In the genomic region with DNA sequence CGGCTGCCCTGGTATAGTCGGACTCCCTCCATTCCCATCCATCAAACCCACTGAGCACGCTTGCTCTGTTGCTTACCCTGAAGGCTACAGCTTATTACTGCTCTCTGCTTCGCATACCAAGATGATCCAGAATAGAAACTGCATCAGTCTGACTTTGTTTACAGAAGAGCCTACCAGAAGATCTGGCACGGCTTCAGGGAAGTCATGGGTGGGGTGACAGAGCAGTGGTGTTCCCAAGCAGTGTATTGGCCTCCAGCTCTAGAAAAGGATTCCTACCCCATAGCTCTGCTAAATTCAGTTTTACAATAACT, we compare ENCODE assay signal across 8 mouse cellular contexts.
DNase-seq lines count a peak whose midpoint lies in the region; ATAC-seq and TF ChIP-seq lines count a peak whose summit lies in the region.

No protein-coding gene starts in this region.

- intact Hi-C loops in gastrocnemius, adult 2 months (cut with DNase I): no loop called here
- intact Hi-C loops in left cerebral cortex, postnatal 25 days (cut with DNase I): no loop called here

- H3K9me3 ChIP-seq in embryonic facial prominence, embryonic 11.5 days (replicated peaks; ENCODE audit: control insufficient read depth, low read length): no peaks in the 10 kb centered on the region
- no peaks in the 10 kb centered on the region for H3K9me3 ChIP-seq in intestine, embryonic 16.5 days (ENCODE audit: control insufficient read depth, low read length)

- H3K4me1 ChIP-seq in embryonic facial prominence, embryonic 11.5 days (ENCODE audit: control insufficient read depth, insufficient read depth, low read length): peaks cover 6% of the 10 kb centered on the region
- peaks cover 18% of the 10 kb centered on the region for H3K4me1 ChIP-seq in intestine, embryonic 16.5 days (ENCODE audit: control insufficient read depth, insufficient read depth, low read length)

- H3K4me3 ChIP-seq in gastrocnemius, adult 2 months: no peak overlapping the region
- no peak overlapping the region for H3K4me3 ChIP-seq in embryonic facial prominence, embryonic 11.5 days (ENCODE audit: low read depth, low read length)
- no peak overlapping the region for H3K4me3 ChIP-seq in intestine, embryonic 16.5 days (ENCODE audit: low read length)

- no peak overlapping the region for H3K4me2 ChIP-seq in embryonic facial prominence, embryonic 11.5 days (ENCODE audit: low read depth, low read length)
- H3K4me2 ChIP-seq in intestine, embryonic 16.5 days (ENCODE audit: low read depth, low read length): no peak overlapping the region

- no peaks in the 10 kb centered on the region for H3K36me3 ChIP-seq in embryonic facial prominence, embryonic 11.5 days (replicated peaks; ENCODE audit: control insufficient read depth, insufficient read depth, low read depth, low read length)
- no peaks in the 10 kb centered on the region for H3K36me3 ChIP-seq in intestine, embryonic 16.5 days (ENCODE audit: control insufficient read depth, insufficient read depth, low read length)

- no peak for ATAC-seq in embryonic facial prominence, embryonic 11.5 days (replicated peaks; ENCODE audit: insufficient number of reproducible peaks, low FRiP score, low TSS enrichment, low read depth)
- ATAC-seq in intestine, embryonic 16.5 days: peak; percentile 78

- no peaks in the 10 kb centered on the region for H3K27me3 ChIP-seq in embryonic facial prominence, embryonic 11.5 days (ENCODE audit: control insufficient read depth, insufficient read depth, low read length)
- no peaks in the 10 kb centered on the region for H3K27me3 ChIP-seq in intestine, embryonic 16.5 days (replicated peaks; ENCODE audit: control insufficient read depth, insufficient read depth, low read length)

- H3K9ac ChIP-seq in embryonic facial prominence, embryonic 11.5 days (replicated peaks; ENCODE audit: low read length): no peak overlapping the region
- H3K9ac ChIP-seq in intestine, embryonic 16.5 days (ENCODE audit: low read depth, low read length): no peak overlapping the region

- peak; percentile 52 for DNase-seq in gastrocnemius, adult 2 months
- DNase-seq in gastrocnemius, postnatal 10 days: no peak
- DNase-seq in embryonic facial prominence, embryonic 11.5 days (ENCODE audit: low spot score): no peak
- DNase-seq in lung, postnatal 14 days: peak; percentile 74
- no peak for DNase-seq in left cerebral cortex, postnatal 25 days (ENCODE audit: low spot score in 2 of 2)
- DNase-seq in cerebellum, adult 11-12 months: no peak
- DNase-seq in layer of hippocampus, adult 11-12 months (ENCODE audit: low spot score): no peak

- H3K27ac ChIP-seq in gastrocnemius, adult 2 months: peak overlapping the region; percentile 68
- H3K27ac ChIP-seq in embryonic facial prominence, embryonic 11.5 days (replicated peaks; ENCODE audit: low read depth, low read length): peak overlapping the region; percentile 30; the same call in 1 of the 2 replicates
- peak overlapping the region; percentile 84 for H3K27ac ChIP-seq in intestine, embryonic 16.5 days (ENCODE audit: low read length)

- TF ChIP-seq CTCF in gastrocnemius, adult 2 months (IDR thresholded peaks at IDR 0.05): no peak

- 49% methylated on average over 5 of the region's 5 CpGs for WGBS in embryonic facial prominence, embryonic 11.5 days
- WGBS in intestine, embryonic 16.5 days: 39% methylated on average over 5 of the region's 5 CpGs

Comparison
In these comparisons a context has a peak if more than half of its experiments do, and no peak if none do; other contexts are left out.
1. DNase-seq: peak in gastrocnemius, adult 2 months (single experiment) and lung, postnatal 14 days (single experiment); none in gastrocnemius, postnatal 10 days (single experiment), embryonic facial prominence, embryonic 11.5 days (single experiment), left cerebral cortex, postnatal 25 days (0 of 2), cerebellum, adult 11-12 months (single experiment) and layer of hippocampus, adult 11-12 months (single experiment).
2. H3K27ac ChIP-seq: peak in every context shown above with its lines; median percentile 84 in intestine, embryonic 16.5 days; 68 in gastrocnemius, adult 2 months; 30 in embryonic facial prominence, embryonic 11.5 days.